Mouse (Mus musculus): ENCODE measurements at regions not wholly inside any gene's neighbourhood (a gene's known extent, or its start where the extent isn't known, plus 50 kb on each side); places are given as distances from the start of the nearest gene placed in this dataset.

- Histone ChIP-seq H3K36me3 (ENCODE audit: control insufficient read depth, insufficient read depth, low read length) (no peaks in the 10 kb centered on the region), H3K9ac (ENCODE audit: low read length) (no peak overlapping the region), H3K4me3 (ENCODE audit: low read depth, low read length) (no peak overlapping the region), H3K4me2 (ENCODE audit: low read length) (no peak overlapping the region), H3K27me3 (replicated peaks; ENCODE audit: control insufficient read depth, insufficient read depth, low read length) (no peaks in the 10 kb centered on the region), H3K27ac (ENCODE audit: low read depth, low read length) (no peak overlapping the region), H3K4me1 (ENCODE audit: control insufficient read depth, insufficient read depth, low read length) (no peaks in the 10 kb centered on the region), H3K9me3 (replicated peaks; ENCODE audit: control insufficient read depth, low read length) (no peaks in the 10 kb centered on the region)
- ATAC-seq (no peak), DNase-seq (ENCODE audit: low spot score) (no peak)
- 77% methylated on average over 3 of the region's 3 CpGs for WGBS
These were observed 70.9 kb upstream of the Lclat1 start for GRCm38 (mm10) chr17:73036845-73037244.

DNA sequence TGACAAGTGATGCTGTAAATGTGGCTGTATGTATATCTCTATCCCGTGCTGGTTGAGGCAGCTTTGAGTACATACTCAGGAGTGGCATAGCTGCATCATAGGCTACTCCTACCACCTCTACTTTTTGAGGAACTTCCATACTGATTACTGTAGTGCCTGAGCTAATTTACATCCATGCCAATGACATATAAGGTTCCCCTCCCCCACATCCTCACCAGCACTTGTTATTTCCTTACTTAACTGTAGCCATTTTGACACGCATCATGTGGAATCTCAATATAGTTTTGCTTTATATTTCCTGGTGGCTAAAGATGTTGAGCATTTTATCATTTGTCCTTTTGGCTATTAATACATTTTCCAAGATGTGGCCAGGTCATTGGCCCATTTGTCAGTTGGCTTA lies 69.2 kb upstream of the Lclat1 start:
- Histone ChIP-seq H3K4me3 (ENCODE audit: low read depth, low read length) (no peak overlapping the region), H3K27me3 (replicated peaks; ENCODE audit: control insufficient read depth, insufficient read depth, low read length) (no peaks in the 10 kb centered on the region), H3K4me2 (ENCODE audit: low read length) (no peak overlapping the region), H3K27ac (ENCODE audit: low read depth, low read length) (no peak overlapping the region), H3K9ac (ENCODE audit: low read length) (no peak overlapping the region), H3K4me1 (ENCODE audit: control insufficient read depth, insufficient read depth, low read length) (no peaks in the 10 kb centered on the region), H3K9me3 (replicated peaks; ENCODE audit: control insufficient read depth, low read length) (no peaks in the 10 kb centered on the region), H3K36me3 (ENCODE audit: control insufficient read depth, insufficient read depth, low read length) (no peaks in the 10 kb centered on the region)
- ATAC-seq (no peak), DNase-seq (ENCODE audit: low spot score) (no peak)
- 95% methylated on average over 2 of the region's 2 CpGs for WGBS

DNA sequence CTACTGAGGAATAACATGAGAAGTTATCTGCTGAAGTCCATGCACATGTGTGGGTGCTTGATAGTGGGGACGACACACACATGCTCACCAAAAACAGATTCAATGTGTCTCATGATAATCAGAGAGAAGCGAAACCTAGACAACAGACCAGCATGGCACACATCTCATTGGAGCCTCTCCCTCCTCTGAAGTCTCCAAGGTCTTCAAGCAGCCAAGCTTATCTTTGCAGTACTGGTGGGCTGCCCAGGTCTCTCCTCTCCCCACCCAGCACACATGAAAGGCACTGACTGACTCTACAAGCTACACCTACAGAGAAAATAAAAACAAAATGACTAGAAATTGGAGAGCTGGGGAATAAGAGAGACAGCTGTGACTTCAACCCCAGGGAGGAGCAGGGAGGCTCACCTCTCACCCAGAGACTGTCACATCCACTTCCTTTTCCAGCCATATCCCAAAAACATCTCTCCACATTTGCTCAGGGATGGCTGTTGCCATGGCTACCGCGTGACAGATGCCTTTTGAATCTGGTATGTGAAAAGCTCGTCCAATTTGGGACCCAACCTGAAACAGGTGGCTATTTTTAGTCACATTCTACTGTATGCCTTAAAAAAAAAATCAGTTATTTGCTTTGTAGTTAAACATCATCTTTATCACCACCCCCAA lies 62.7 kb upstream of the Lclat1 start:
- WGBS: 79% methylated on average over 5 of the region's 5 CpGs
- DNase-seq (ENCODE audit: low spot score) (peak; percentile 38), ATAC-seq (no peak)
- H3K4me1 ChIP-seq (ENCODE audit: control insufficient read depth, insufficient read depth, low read length): no peaks in the 10 kb centered on the region
- H3K9me3 ChIP-seq (replicated peaks; ENCODE audit: control insufficient read depth, low read length): no peaks in the 10 kb centered on the region
- no peak overlapping the region for H3K4me3 ChIP-seq (ENCODE audit: low read depth, low read length)
- no peak overlapping the region for H3K27ac ChIP-seq (ENCODE audit: low read depth, low read length)
- H3K36me3 ChIP-seq (ENCODE audit: control insufficient read depth, insufficient read depth, low read length): no peaks in the 10 kb centered on the region
- no peak overlapping the region for H3K9ac ChIP-seq (ENCODE audit: low read length)
- H3K4me2 ChIP-seq (ENCODE audit: low read length): no peak overlapping the region
- no peaks in the 10 kb centered on the region for H3K27me3 ChIP-seq (replicated peaks; ENCODE audit: control insufficient read depth, insufficient read depth, low read length)

DNA sequence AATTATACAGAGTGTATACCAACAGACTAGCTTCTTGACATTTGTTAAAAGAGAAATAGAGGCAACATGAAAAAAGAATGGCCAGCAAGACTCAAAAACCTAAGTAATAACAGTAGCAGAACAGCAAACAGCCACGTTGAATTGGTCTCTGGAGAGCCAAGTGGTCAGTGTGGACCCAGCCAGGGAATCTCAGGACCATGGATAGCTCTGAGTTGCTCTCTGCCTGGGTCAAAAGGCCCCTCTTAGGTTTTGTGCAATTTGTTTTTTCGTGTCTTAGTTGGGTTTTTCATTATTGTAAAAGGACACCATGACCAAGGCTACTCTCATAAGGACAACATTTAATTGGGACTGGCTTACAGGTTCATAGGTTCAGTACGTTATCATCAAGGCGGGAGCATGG lies 60.8 kb upstream of the Lclat1 start:
- H3K36me3 ChIP-seq (ENCODE audit: control insufficient read depth, insufficient read depth, low read length): no peaks in the 10 kb centered on the region
- no peak overlapping the region for H3K9ac ChIP-seq (ENCODE audit: low read length)
- no peak overlapping the region for H3K4me3 ChIP-seq (ENCODE audit: low read depth, low read length)
- H3K9me3 ChIP-seq (replicated peaks; ENCODE audit: control insufficient read depth, low read length): no peaks in the 10 kb centered on the region
- DNase-seq (ENCODE audit: low spot score): no peak
- no peaks in the 10 kb centered on the region for H3K27me3 ChIP-seq (replicated peaks; ENCODE audit: control insufficient read depth, insufficient read depth, low read length)
- ATAC-seq: no peak
- H3K4me2 ChIP-seq (ENCODE audit: low read length): no peak overlapping the region
- WGBS: 56% methylated on average over 4 of the region's 4 CpGs
- H3K27ac ChIP-seq (ENCODE audit: low read depth, low read length): no peak overlapping the region
- H3K4me1 ChIP-seq (ENCODE audit: control insufficient read depth, insufficient read depth, low read length): no peaks in the 10 kb centered on the region

DNA sequence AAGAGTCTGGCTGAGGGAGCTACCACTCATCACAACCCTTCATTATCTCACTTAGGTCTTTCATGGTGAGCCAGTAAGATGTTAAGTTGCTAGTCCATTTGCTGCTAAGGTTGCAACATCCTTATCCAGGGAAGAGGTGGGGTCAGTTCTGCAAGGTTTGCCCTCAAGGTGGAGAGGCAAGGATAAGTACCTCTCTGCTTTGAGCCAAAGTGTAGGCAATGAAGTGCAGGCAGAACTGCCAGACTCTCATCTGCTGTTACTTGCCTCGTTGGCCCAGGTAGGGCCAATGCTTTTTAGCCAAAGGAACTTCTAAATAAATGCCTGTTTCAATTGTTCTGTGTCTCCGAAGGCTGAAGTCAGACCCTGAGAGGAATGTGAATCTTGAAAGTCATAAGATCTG lies 59.6 kb upstream of the Lclat1 start:
- Histone ChIP-seq H3K36me3 (ENCODE audit: control insufficient read depth, insufficient read depth, low read length) (no peaks in the 10 kb centered on the region), H3K27me3 (replicated peaks; ENCODE audit: control insufficient read depth, insufficient read depth, low read length) (no peaks in the 10 kb centered on the region), H3K4me1 (ENCODE audit: control insufficient read depth, insufficient read depth, low read length) (no peaks in the 10 kb centered on the region), H3K9ac (ENCODE audit: low read length) (no peak overlapping the region), H3K4me3 (ENCODE audit: low read depth, low read length) (no peak overlapping the region), H3K9me3 (replicated peaks; ENCODE audit: control insufficient read depth, low read length) (no peaks in the 10 kb centered on the region), H3K27ac (ENCODE audit: low read depth, low read length) (no peak overlapping the region), H3K4me2 (ENCODE audit: low read length) (no peak overlapping the region)
- ATAC-seq (no peak), DNase-seq (ENCODE audit: low spot score) (no peak)
- WGBS: 78% methylated on average over 2 of the region's 2 CpGs

- WGBS: 92% methylated on average over 2 of the region's 2 CpGs
- H3K27ac ChIP-seq (ENCODE audit: low read depth, low read length): no peak overlapping the region
- H3K36me3 ChIP-seq (ENCODE audit: control insufficient read depth, insufficient read depth, low read length): no peaks in the 10 kb centered on the region
- H3K9ac ChIP-seq (ENCODE audit: low read length): no peak overlapping the region
- no peaks in the 10 kb centered on the region for H3K4me1 ChIP-seq (ENCODE audit: control insufficient read depth, insufficient read depth, low read length)
- DNase-seq (ENCODE audit: low spot score): no peak
- H3K27me3 ChIP-seq (replicated peaks; ENCODE audit: control insufficient read depth, insufficient read depth, low read length): no peaks in the 10 kb centered on the region
- H3K9me3 ChIP-seq (replicated peaks; ENCODE audit: control insufficient read depth, low read length): no peaks in the 10 kb centered on the region
- no peak for ATAC-seq
- H3K4me2 ChIP-seq (ENCODE audit: low read length): no peak overlapping the region
- H3K4me3 ChIP-seq (ENCODE audit: low read depth, low read length): no peak overlapping the region
These were observed 54.8 kb upstream of the Lclat1 start for GRCm38 (mm10) chr17:73052956-73053355.

DNA sequence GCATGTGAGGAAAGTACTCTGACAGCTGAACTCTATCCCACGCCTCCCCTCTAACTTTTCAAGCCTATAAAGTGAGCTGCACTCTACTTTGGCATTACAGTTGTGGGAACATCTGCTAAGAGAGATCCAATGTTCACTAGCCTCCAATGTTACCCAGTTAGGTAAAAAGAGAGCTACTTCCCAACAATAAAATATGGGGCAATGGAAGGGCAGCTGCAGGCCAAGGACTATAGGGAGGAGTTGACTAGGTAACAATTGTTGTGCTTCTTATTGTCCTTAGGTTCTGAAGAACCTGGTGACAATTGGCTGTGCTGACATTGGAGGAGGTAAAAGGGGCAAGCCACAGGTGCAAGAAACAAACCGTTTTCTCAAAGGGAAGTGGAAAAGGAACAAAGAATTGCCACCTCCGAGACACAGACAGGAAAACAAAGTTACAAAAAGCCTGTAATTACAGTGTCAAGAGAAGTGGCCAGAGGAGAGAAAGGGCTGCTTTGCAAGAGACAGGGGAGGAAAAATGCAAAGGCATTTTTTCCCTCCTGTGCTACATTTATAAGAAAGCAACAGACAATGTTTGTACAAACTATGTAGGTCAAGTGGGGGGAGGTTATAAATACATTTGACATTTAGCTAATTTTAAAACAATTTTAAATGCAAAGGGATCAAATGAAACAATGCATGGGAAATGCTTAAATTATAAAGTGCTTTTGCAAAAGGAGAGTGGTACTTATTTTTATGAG lies 54.1 kb upstream of the Lclat1 start:
- DNase-seq (ENCODE audit: low spot score) (no peak), ATAC-seq (no peak)
- no peak overlapping the region for H3K9ac ChIP-seq (ENCODE audit: low read length)
- no peak overlapping the region for H3K4me3 ChIP-seq (ENCODE audit: low read depth, low read length)
- 55% methylated on average over 3 of the region's 3 CpGs for WGBS
- H3K36me3 ChIP-seq (ENCODE audit: control insufficient read depth, insufficient read depth, low read length): no peaks in the 10 kb centered on the region
- no peaks in the 10 kb centered on the region for H3K4me1 ChIP-seq (ENCODE audit: control insufficient read depth, insufficient read depth, low read length)
- H3K9me3 ChIP-seq (replicated peaks; ENCODE audit: control insufficient read depth, low read length): no peaks in the 10 kb centered on the region
- no peak overlapping the region for H3K4me2 ChIP-seq (ENCODE audit: low read length)
- no peaks in the 10 kb centered on the region for H3K27me3 ChIP-seq (replicated peaks; ENCODE audit: control insufficient read depth, insufficient read depth, low read length)
- no peak overlapping the region for H3K27ac ChIP-seq (ENCODE audit: low read depth, low read length)

- no peaks in the 10 kb centered on the region for H3K4me1 ChIP-seq (ENCODE audit: control insufficient read depth, insufficient read depth, low read length)
- H3K4me2 ChIP-seq (ENCODE audit: low read length): no peak overlapping the region
- no peak for DNase-seq (ENCODE audit: low spot score)
- no peaks in the 10 kb centered on the region for H3K9me3 ChIP-seq (replicated peaks; ENCODE audit: control insufficient read depth, low read length)
- no peak overlapping the region for H3K4me3 ChIP-seq (ENCODE audit: low read depth, low read length)
- no peaks in the 10 kb centered on the region for H3K27me3 ChIP-seq (replicated peaks; ENCODE audit: control insufficient read depth, insufficient read depth, low read length)
- no peak for ATAC-seq
- no peaks in the 10 kb centered on the region for H3K36me3 ChIP-seq (ENCODE audit: control insufficient read depth, insufficient read depth, low read length)
- no peak overlapping the region for H3K27ac ChIP-seq (ENCODE audit: low read depth, low read length)
- no peak overlapping the region for H3K9ac ChIP-seq (ENCODE audit: low read length)
These were observed 53.6 kb upstream of the Lclat1 start for GRCm38 (mm10) chr17:73054226-73054625.

DNA sequence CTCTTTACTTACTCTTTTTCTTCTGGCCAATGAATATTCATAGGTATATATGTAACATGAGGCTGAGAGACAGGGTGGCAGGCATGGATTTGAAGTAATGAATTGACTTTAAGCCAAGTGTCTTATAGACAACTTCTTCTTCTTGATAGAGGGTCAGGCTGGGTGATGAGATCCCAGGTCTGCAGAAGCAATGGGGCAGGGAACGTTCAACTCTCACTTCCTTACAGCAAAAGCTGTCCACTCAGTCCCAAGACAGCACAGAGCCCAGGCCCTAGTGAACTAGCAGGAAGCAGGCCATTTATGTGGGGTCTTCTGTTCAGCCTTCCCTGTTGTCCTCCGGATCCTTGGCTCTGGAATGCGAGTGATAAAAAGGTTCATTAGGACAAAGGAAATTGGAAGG lies 52.6 kb upstream of the Lclat1 start:
- no peak overlapping the region for H3K4me2 ChIP-seq (ENCODE audit: low read length)
- ATAC-seq (no peak), DNase-seq (ENCODE audit: low spot score) (no peak)
- no peaks in the 10 kb centered on the region for H3K9me3 ChIP-seq (replicated peaks; ENCODE audit: control insufficient read depth, low read length)
- H3K27me3 ChIP-seq (replicated peaks; ENCODE audit: control insufficient read depth, insufficient read depth, low read length): no peaks in the 10 kb centered on the region
- H3K9ac ChIP-seq (ENCODE audit: low read length): no peak overlapping the region
- H3K4me3 ChIP-seq (ENCODE audit: low read depth, low read length): no peak overlapping the region
- no peak overlapping the region for H3K27ac ChIP-seq (ENCODE audit: low read depth, low read length)
- H3K36me3 ChIP-seq (ENCODE audit: control insufficient read depth, insufficient read depth, low read length): no peaks in the 10 kb centered on the region
- H3K4me1 ChIP-seq (ENCODE audit: control insufficient read depth, insufficient read depth, low read length): no peaks in the 10 kb centered on the region
- WGBS: 69% methylated on average over 3 of the region's 3 CpGs
